Mouse (Mus musculus) CD4-positive naive resting alpha-beta T cell, adult 76 days (primary cell): ENCODE measurements around the gene Olfr307. TPM values are rescaled to one million over a fixed set of nuclear protein-coding genes. Genes with fewer than 3 reads are reported as not detected.

Experiments used
- total RNA-seq: library from RNA; stranded (reverse); gene quantifications from one replicate; pipeline ENCODE4 v1.2.4, GENCODE M21; 2023

Olfr307 gene
- not detected for total RNA-seq

DNA sequence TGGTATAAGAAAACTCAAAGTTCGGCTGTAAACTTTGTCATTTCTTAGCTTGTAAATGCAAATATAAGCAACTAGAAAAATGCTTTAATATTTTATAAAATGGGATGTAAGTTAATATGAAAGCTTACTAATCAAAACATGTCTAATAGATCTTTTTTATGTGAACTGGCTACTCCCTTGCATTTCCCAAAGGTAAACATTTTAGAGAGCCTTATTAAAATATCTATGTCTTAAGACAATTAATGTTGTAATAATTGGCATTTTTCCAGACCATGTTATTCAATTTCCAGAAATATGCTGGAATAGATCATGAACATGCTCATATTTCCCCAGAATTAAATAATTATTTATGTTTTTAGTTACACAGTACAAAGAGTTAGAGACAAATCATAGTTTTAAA, at the start of gene Olfr307:
Gene Olfr307 (minus strand): TSS at position 101 of the 400 bp plus-strand sequence.

DNA sequence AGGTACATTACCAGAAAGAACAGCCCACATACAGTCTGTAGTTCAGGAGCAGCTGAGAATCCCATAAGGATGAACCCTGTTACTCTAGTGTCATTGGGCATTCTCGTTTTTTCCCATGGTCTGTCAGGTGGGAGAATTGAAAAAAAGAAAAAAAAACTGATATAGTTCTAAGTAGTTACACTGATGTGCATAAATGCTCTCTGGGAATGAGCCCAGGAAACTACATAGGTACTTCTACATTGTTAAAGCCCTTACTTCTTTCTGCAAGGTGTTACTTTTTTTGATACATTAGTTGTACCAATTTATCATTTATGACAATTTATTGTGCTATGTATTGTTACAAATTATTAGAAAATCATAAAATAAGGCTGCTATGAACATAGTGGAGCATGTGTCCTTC, 49.2 kb upstream of the Olfr307 start, which contains the start of gene Olfr304:
Gene Olfr304 (minus strand): TSS at position 101 of the 400 bp plus-strand sequence.

GRCm38 (mm10) chr7:86366828-86367227, 29.4 kb upstream of the Olfr307 start, which contains the start of gene Olfr305:
Olfr305 (minus strand) TSS chr7:86366928.

DNA sequence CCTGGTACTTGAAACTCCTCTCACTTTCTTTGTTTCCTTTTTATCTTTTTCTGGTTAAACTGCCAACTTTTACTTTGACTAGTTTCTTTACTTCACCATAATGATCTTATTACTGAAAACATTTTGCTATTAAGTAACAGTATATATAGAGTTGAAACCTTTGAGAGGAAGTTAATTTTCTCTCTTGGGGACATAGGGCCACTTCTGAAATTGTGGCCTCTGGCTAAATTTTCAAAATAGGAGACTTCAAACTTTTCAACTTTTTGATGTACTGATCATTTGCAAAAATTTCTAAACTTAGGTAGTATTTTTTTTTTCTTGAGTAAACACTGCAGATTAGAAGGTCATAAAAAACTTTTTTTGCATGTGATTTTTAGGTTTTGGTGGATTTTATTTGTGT, 11.9 kb downstream of the Olfr307 start, which contains the start of gene Olfr308:
Gene Olfr308 (minus strand): TSS at position 101 of the 400 bp plus-strand sequence.

DNA sequence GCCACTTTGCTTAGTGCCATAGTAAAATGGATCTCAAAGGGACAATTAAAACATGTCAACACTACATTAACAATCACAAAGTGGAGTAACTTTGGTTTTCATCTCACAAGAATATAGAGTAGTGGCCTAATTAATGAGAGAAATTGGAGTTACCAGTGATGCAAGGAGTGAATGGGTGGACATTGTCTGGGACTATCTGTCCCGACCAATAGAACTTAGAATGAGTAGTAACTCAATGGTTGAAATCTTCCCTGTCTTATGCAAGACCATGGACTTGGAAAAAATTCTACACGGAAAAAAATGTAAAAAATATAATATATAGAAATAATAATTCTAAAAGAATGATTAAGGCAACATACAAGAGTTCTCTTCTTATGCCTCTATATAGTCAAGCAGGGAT, 23.8 kb downstream of the Olfr307 start, which contains the start of gene Olfr309:
Gene Olfr309 (minus strand): TSS at position 101 of the 400 bp plus-strand sequence.

Other genes starting within 250 kb of the Olfr307 start
- gene Vmn2r75, start 165.8 kb downstream of the Olfr307 start, total RNA-seq, result not detected
- gene Vmn2r76, start 91.3 kb downstream of the Olfr307 start, total RNA-seq, result not detected
- not detected for gene Olfr310, start 60.4 kb downstream of the Olfr307 start, total RNA-seq
- gene Olfr309, start 23.9 kb downstream of the Olfr307 start, total RNA-seq, result not detected
- not detected for gene Olfr308, start 12.0 kb downstream of the Olfr307 start, total RNA-seq
- not detected for gene Olfr305, start 29.3 kb upstream of the Olfr307 start, total RNA-seq
- gene Olfr304, start 49.1 kb upstream of the Olfr307 start, total RNA-seq, result not detected
- not detected for gene Olfr303, start 60.2 kb upstream of the Olfr307 start, total RNA-seq
- gene Olfr301, start 66.3 kb upstream of the Olfr307 start, total RNA-seq, result not detected
- not detected for gene Olfr299, start 122.3 kb upstream of the Olfr307 start, total RNA-seq
- gene Olfr298, start 154.9 kb upstream of the Olfr307 start, total RNA-seq, result not detected
- gene Olfr297, start 182.4 kb upstream of the Olfr307 start, total RNA-seq, result not detected
- not detected for gene Olfr295, start 246.3 kb upstream of the Olfr307 start, total RNA-seq